Mouse (Mus musculus) embryonic facial prominence, embryonic 14.5 days (tissue): ENCODE measurements around the gene Zbtb32. TPM values are rescaled to one million over a fixed set of nuclear protein-coding genes. Genes with fewer than 3 reads are reported as not detected.

ENCODE experiments used
- ATAC-seq: fragments of 200-750 bp; cut with Nextera tagmentation; 2 replicates; pipeline ENCODE4 v1.8.0; 2017; ENCODE audit warnings: low read depth, moderate number of reproducible peaks, moderate TSS enrichment
- DNase-seq: peaks from one replicate; pipeline ENCODE4 v3.0.0-alpha.2; 2015; ENCODE audit warnings: low spot score
- H3K27ac ChIP-seq: fragments of 300-500 bp; sonication (generic); replicated peaks from 2 replicates; pipeline ENCODE4 v1.5.1; 2014; ENCODE audit warnings: low read depth, mild to moderate bottlenecking, low read length, moderate library complexity
- H3K27me3 ChIP-seq: fragments of 300-500 bp; sonication (generic); replicated peaks from 2 replicates; pipeline ENCODE4 v1.6.1; 2014; ENCODE audit warnings: low read length; ENCODE audit not compliant: control insufficient read depth, insufficient read depth
- H3K36me3 ChIP-seq: fragments of 300-500 bp; sonication (generic); 2 replicates; pipeline ENCODE4 v1.6.1; 2014; ENCODE audit warnings: low read length, mixed read lengths; ENCODE audit not compliant: control insufficient read depth, insufficient read depth
- H3K4me1 ChIP-seq: fragments of 300-500 bp; sonication (generic); 2 replicates; pipeline ENCODE4 v1.6.1; 2014; ENCODE audit warnings: antibody characterized with exemption, low read length; ENCODE audit not compliant: control insufficient read depth, insufficient read depth
- H3K4me2 ChIP-seq: fragments of 300-500 bp; sonication (generic); 2 replicates; pipeline ENCODE4 v1.6.1; 2014; ENCODE audit warnings: low read depth, mild to moderate bottlenecking, low read length, moderate library complexity, mixed read lengths
- H3K4me3 ChIP-seq: fragments of 300-500 bp; sonication (generic); 2 replicates; pipeline ENCODE4 v1.5.1; 2014; ENCODE audit warnings: low read depth, mild to moderate bottlenecking, low read length
- H3K9ac ChIP-seq: fragments of 300-500 bp; sonication (generic); 2 replicates; pipeline ENCODE4 v1.6.1; 2014; ENCODE audit warnings: low read depth, mild to moderate bottlenecking, low read length, moderate library complexity, mixed read lengths
- H3K9me3 ChIP-seq: fragments of 300-500 bp; sonication (generic); 2 replicates; pipeline ENCODE4 v1.6.1; 2016; ENCODE audit warnings: low read length; ENCODE audit not compliant: control insufficient read depth
- WGBS: fragments of 180-500 bp; shearing (Covaris S2); extraction: QIAGEN DNeasy Blood & Tissue Kit; methylation state at CpG from one replicate; pipeline ENCODE4 v1.1.7; 2014; 5-methylcytosine and 5-hydroxymethylcytosine counted together
- polyA plus RNA-seq: library from polyadenylated mRNA; unstranded; fragments of >200 nt; fragmentation: Nextera tagmentation; extraction: Ambion mirVana; gene quantifications from 2 replicates; pipeline ENCODE4 v1.2.1, GENCODE M21; 2014

Gene Zbtb32
- polyA plus RNA-seq, 1 experiment from 2014 or later: 0.45 TPM

DNA sequence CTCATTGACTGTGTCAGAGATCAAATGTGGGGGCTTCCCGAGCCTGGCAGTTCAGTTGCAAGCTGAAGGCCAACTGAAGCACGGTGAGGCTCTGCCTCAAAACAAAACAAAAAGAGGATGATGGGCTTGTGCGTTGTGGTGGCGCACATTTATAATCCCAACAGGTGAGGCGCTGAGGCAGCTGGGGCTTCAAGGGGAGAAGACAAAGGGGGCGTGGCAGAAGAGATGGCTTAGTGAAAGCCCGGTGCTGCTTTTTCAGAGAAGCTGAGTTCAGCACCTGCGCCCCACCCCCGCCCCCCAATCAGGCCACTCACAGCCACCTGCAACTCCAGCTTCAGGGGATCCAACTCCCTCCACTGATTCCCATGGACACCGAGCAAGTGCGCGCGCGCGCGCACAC, 9.8 kb upstream of the Zbtb32 start:
- no peak overlapping the region for H3K9ac ChIP-seq
- peak; percentile 15; the same call in 1 of the 2 replicates for ATAC-seq

GRCm38 (mm10) chr7:30607706-30608309, 9.1 kb upstream of the Zbtb32 start:
- DNase-seq: peak; percentile 51
- H3K4me1 ChIP-seq: no peaks in the 10 kb centered on the region
- no peak overlapping the region for H3K4me3 ChIP-seq
- no peaks in the 10 kb centered on the region for H3K9me3 ChIP-seq
- ATAC-seq: peak; percentile 80
- no peaks in the 10 kb centered on the region for H3K27me3 ChIP-seq
- no peak overlapping the region for H3K9ac ChIP-seq
- no peak overlapping the region for H3K27ac ChIP-seq
- WGBS: 28% methylated on average over 8 of the region's 8 CpGs
- H3K4me2 ChIP-seq: no peak overlapping the region
- no peaks in the 10 kb centered on the region for H3K36me3 ChIP-seq

More for the DNA sequence above, 9.8 kb upstream of the Zbtb32 start:
- no peaks in the 10 kb centered on the region for H3K36me3 ChIP-seq
- 46% methylated on average over 15 of the region's 16 CpGs for WGBS
- H3K27ac ChIP-seq: no peak overlapping the region
- no peaks in the 10 kb centered on the region for H3K4me1 ChIP-seq
- no peak overlapping the region for H3K4me2 ChIP-seq
- no peaks in the 10 kb centered on the region for H3K9me3 ChIP-seq
- H3K4me3 ChIP-seq: no peak overlapping the region
- peak; percentile 56 for DNase-seq
- no peaks in the 10 kb centered on the region for H3K27me3 ChIP-seq

DNA sequence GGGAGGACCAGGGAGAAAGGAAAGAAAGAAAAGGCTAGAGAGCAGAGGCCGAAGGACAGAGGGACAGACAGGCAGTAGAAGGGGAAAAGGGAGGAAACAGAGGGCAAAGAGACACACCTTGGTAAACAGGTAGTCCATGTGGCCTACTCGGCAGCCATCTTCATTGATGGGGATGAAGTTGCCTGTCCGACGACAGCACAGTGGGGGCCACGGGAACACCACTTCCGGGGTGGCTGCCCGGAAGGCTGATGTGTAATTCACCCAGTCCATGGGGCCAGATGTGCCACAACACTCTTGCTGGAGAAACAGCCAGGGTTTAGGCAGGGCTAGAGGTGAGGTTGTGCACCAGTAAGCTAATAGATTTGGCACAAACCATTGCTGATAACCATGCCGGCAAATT, 6.2 kb upstream of the Zbtb32 start:
- Histone ChIP-seq H3K27me3 (no peaks in the 10 kb centered on the region), H3K4me2 (no peak overlapping the region), H3K4me1 (no peaks in the 10 kb centered on the region), H3K36me3 (no peaks in the 10 kb centered on the region), H3K27ac (no peak overlapping the region), H3K9me3 (no peaks in the 10 kb centered on the region), H3K9ac (no peak overlapping the region), H3K4me3 (no peak overlapping the region)
- no peak for ATAC-seq
- DNase-seq: no peak
- WGBS: 85% methylated on average over 8 of the region's 8 CpGs

DNA sequence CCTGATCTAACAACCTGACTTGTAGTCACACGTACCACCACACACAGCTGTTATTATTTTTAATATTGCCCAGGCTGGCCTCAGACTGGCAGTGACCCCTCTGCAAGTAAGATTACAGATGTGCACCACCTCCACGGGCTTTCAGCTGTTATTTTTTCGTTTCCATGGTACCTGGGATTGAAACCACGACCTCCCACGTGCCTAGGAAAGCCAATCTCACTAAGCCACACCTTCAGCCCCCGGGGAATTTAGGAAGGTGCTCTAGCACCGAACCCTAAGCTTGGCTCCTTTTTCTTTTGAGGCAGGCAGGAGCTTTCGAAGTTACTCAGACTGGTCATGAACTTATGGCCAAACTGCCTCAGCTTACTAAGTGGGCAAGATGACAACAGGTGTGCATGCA, 5.7 kb upstream of the Zbtb32 start:
- ATAC-seq (no peak), DNase-seq (peak; percentile 35)
- no peak overlapping the region for H3K27ac ChIP-seq
- H3K9ac ChIP-seq: no peak overlapping the region
- H3K9me3 ChIP-seq: no peaks in the 10 kb centered on the region
- 40% methylated on average over 8 of the region's 8 CpGs for WGBS
- no peaks in the 10 kb centered on the region for H3K4me1 ChIP-seq
- no peak overlapping the region for H3K4me2 ChIP-seq
- no peaks in the 10 kb centered on the region for H3K27me3 ChIP-seq
- H3K4me3 ChIP-seq: no peak overlapping the region
- H3K36me3 ChIP-seq: no peaks in the 10 kb centered on the region

DNA sequence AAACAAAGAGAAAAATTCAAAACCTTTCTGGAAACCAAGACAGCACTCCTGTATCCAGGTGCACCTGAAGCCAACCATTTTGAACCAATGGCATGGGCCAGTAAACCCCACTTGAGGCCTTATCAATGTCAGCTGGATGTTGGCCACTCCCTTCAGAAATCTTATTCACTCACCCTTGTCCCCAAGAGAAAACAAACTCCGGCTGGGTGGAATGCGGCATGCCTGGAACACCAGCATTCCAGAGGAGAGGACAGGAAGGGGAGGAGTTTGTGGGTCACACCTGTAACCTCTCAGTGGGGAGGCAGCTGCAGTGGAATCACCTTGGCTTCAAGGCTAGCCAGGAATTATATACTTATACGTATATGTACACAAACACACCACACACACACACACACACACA, 3.9 kb upstream of the Zbtb32 start:
- DNase-seq: peak; percentile 66

DNA sequence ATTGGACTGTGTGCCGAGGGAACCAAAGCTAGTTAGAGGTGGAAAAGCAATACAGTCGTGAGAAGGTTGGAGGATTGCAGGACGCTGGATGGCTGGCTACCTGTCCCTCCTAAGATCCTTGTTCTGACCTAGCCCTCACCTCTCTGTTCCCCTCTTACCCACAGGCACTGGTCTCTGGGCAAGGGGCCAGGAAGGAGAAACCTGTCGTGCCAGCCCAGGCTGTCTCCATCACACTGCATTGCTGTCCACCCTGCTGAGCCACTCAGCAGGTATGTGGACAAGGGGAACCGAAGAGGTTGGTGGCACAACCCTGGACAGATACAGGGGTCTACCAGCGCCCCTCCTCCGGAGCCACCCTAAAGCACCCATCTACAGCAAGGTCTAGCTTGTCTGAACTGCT, 1.9 kb upstream of the Zbtb32 start:
- H3K27ac ChIP-seq: peak overlapping the region; percentile 28; the same call in 1 of the 2 replicates
- no peaks in the 10 kb centered on the region for H3K4me1 ChIP-seq
- no peak overlapping the region; the same call in 1 of the 2 replicates for H3K9ac ChIP-seq
- H3K27me3 ChIP-seq: no peaks in the 10 kb centered on the region
- WGBS: 72% methylated on average over 7 of the region's 7 CpGs
- H3K4me2 ChIP-seq: no peak overlapping the region
- ATAC-seq: no peak; the same call in 1 of the 2 replicates
- H3K9me3 ChIP-seq: no peaks in the 10 kb centered on the region
- H3K4me3 ChIP-seq: no peak overlapping the region
- DNase-seq: peak; percentile 13
- H3K36me3 ChIP-seq: no peaks in the 10 kb centered on the region

More for the DNA sequence above, 3.9 kb upstream of the Zbtb32 start:
- Histone ChIP-seq H3K27ac (no peak overlapping the region), H3K36me3 (no peaks in the 10 kb centered on the region), H3K9ac (no peak overlapping the region), H3K4me2 (no peak overlapping the region), H3K4me1 (no peaks in the 10 kb centered on the region), H3K9me3 (no peaks in the 10 kb centered on the region), H3K27me3 (no peaks in the 10 kb centered on the region), H3K4me3 (no peak overlapping the region)
- peak; percentile 15; the same call in 1 of the 2 replicates for ATAC-seq
- WGBS: 19% methylated on average over 3 of the region's 3 CpGs

GRCm38 (mm10) chr7:30599933-30600353, 1.2 kb upstream of the Zbtb32 start:
- DNase-seq (peak; percentile 96), ATAC-seq (peak; percentile 95)
- Histone ChIP-seq H3K4me3 (no peak overlapping the region), H3K27ac (peak overlapping the region; percentile 28; the same call in 1 of the 2 replicates), H3K9me3 (no peaks in the 10 kb centered on the region), H3K36me3 (no peaks in the 10 kb centered on the region), H3K4me1 (no peaks in the 10 kb centered on the region), H3K27me3 (no peaks in the 10 kb centered on the region), H3K4me2 (no peak overlapping the region), H3K9ac (no peak overlapping the region)
- WGBS: under 1% methylated on average over 16 of the region's 16 CpGs

DNA sequence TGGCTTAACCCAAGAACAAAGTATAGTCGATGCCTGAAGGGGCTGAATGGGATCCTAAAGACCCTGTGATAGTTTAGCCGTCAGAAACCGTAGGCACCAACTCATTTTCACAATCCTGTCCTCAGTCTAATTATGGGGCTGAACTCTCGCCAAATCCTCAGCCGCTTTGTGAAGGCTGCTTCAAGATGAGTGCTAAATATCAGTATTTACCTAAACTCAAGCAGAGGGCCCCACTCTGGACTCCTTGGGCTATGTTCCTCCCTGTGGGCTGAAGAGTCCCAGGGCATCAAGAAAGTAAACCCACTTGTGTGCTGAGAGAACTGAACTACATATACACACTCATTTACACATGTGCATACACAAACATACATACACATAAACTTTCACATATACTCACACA, 1.9 kb downstream of the Zbtb32 start:
- no peak overlapping the region for H3K27ac ChIP-seq
- no peaks in the 10 kb centered on the region for H3K9me3 ChIP-seq
- no peaks in the 10 kb centered on the region for H3K27me3 ChIP-seq
- H3K4me2 ChIP-seq: no peak overlapping the region
- DNase-seq: no peak
- no peaks in the 10 kb centered on the region for H3K36me3 ChIP-seq
- no peaks in the 10 kb centered on the region for H3K4me1 ChIP-seq
- no peak overlapping the region for H3K9ac ChIP-seq
- WGBS: 66% methylated on average over 5 of the region's 5 CpGs
- no peak overlapping the region for H3K4me3 ChIP-seq
- ATAC-seq: no peak

- H3K36me3 ChIP-seq: no peaks in the 10 kb centered on the region
- no peak overlapping the region for H3K9ac ChIP-seq
- no peak overlapping the region for H3K27ac ChIP-seq
- H3K4me3 ChIP-seq: no peak overlapping the region
- H3K4me2 ChIP-seq: no peak overlapping the region
- DNase-seq (no peak), ATAC-seq (no peak)
- no peaks in the 10 kb centered on the region for H3K9me3 ChIP-seq
- 74% methylated on average over 5 of the region's 5 CpGs for WGBS
- H3K27me3 ChIP-seq: no peaks in the 10 kb centered on the region
- no peaks in the 10 kb centered on the region for H3K4me1 ChIP-seq
Measured at GRCm38 (mm10) chr7:30596093-30596492, 2.6 kb downstream of the Zbtb32 start.
